Mouse (Mus musculus) 3T3-L1 (cell line): ENCODE results near the gene Jrkl.

Experiments
- DNase-seq: peaks from one replicate; pipeline ENCODE4 v3.0.0-alpha.2; 2015; ENCODE audit warnings: low read depth, low spot score

Jrkl gene

GRCm38 (mm10) chr9:13245481-13245880 is at the start of gene Jrkl:
TSS of gene Jrkl (minus strand) at chr9:13245829.
- DNase-seq: peak; percentile 57

GRCm38 (mm10) chr9:13287482-13287881 is 41.9 kb upstream of the Jrkl start:
- DNase-seq: peak; percentile 48

GRCm38 (mm10) chr9:13273219-13273618 is 27.6 kb upstream of the Jrkl start:
- DNase-seq: no peak

- DNase-seq: no peak
Measured at GRCm38 (mm10) chr9:13260980-13261379, 15.4 kb upstream of the Jrkl start.

- no peak for DNase-seq
Measured at GRCm38 (mm10) chr9:13258173-13258572, 12.5 kb upstream of the Jrkl start.

- DNase-seq: no peak
Measured at GRCm38 (mm10) chr9:13256726-13257125, 11.1 kb upstream of the Jrkl start.

GRCm38 (mm10) chr9:13251251-13251650 is 5.6 kb upstream of the Jrkl start:
- no peak for DNase-seq

GRCm38 (mm10) chr9:13248104-13248503 is 2.5 kb upstream of the Jrkl start:
- no peak for DNase-seq

- DNase-seq: peak; percentile 86
Measured at GRCm38 (mm10) chr9:13246815-13247638, 1.4 kb upstream of the Jrkl start, which contains the start of gene Ccdc82. TSS of gene Ccdc82 (plus strand) at chr9:13246955.

GRCm38 (mm10) chr9:13242321-13242720 is 3.3 kb downstream of the Jrkl start:
- DNase-seq: peak; percentile 78

- DNase-seq: peak; percentile 74
Measured at GRCm38 (mm10) chr9:13231545-13232216, 13.9 kb downstream of the Jrkl start.

- DNase-seq: no peak
Measured at GRCm38 (mm10) chr9:13230553-13230952, 15.1 kb downstream of the Jrkl start.

GRCm38 (mm10) chr9:13225872-13226271 is 19.8 kb downstream of the Jrkl start:
- no peak for DNase-seq

GRCm38 (mm10) chr9:13206369-13206768 is 39.3 kb downstream of the Jrkl start:
- no peak for DNase-seq

GRCm38 (mm10) chr9:13203681-13204080 is 41.9 kb downstream of the Jrkl start:
- no peak for DNase-seq

GRCm38 (mm10) chr9:13203109-13203508 is 42.5 kb downstream of the Jrkl start:
- DNase-seq: no peak

GRCm38 (mm10) chr9:13200079-13200478 is 45.5 kb downstream of the Jrkl start:
- no peak for DNase-seq

- DNase-seq: peak; percentile 32
Measured at GRCm38 (mm10) chr9:13195762-13196161, 49.9 kb downstream of the Jrkl start.

- DNase-seq: peak; percentile 69
Measured at GRCm38 (mm10) chr9:13195268-13195667, 50.4 kb downstream of the Jrkl start.

GRCm38 (mm10) chr9:13194619-13195018 is 51.0 kb downstream of the Jrkl start:
- no peak for DNase-seq
